Mouse (Mus musculus): ENCODE measurements around the gene Mgat4a. TPM values are rescaled to one million over a fixed set of nuclear protein-coding genes. Genes with fewer than 3 reads are reported as not detected.

Gene Mgat4a
- total RNA-seq (2012; rRNA removed) (1.9 and 2.7 TPM in 2 replicates), polyA plus RNA-seq (2012; ENCODE audit: insufficient read depth in 1 of 2, insufficient read length in 2 of 2, low read depth in 1 of 2, low replicate concordance in 2 of 2, missing spikeins in 1 of 2) (1 to 10 TPM in 1 of 2 experiments, not detected in 1; 2.8 TPM)

DNA sequence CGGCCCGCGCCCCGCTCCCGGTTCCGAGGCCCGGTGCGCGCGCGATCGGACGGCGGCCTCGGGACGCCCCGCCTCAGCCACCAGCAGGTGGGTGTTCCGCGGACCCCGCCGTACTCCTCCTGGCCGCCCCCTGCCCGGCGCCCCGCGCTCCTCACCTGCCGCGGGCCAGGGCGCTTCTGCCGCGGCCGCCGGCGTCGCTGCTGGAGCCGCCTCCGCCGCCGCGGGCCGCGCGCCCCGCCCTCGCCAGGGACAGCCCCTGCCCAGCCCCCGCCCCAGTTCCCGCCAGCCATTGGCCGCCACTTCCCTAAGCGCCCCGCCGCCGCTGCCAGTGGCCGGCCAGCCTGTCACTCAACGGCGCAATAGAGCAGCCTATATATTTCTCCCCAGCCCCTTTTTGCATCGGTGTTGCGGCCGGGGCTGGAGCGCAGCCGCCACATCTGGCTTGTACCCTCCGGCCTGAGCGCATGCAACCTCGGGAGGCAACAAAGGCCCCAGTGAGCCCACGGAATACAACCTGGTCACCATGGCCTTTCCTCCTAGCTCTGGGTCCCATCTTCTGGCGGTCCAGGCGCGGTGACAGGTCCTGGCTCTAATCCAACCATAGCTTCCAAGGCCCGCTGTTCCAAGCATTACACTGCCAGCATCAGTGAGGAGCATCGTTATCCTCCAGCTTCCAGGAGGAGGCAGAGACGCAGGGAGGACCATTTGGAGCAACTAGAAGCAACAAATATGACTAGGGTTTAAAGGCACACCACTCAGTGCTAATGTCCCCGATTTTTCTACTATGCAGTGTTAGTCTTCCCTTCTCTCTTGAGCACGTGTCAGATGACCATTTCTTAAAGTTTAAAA lies at the start of gene Mgat4a:
Mgat4a (minus strand) TSS at position 207 of the 849 bp plus-strand sequence.
- TF ChIP-seq EP300 (IDR thresholded peaks at IDR 0.05; ENCODE audit: low read depth in 1 of 2, low read length in 2 of 2) (no peak), POLR2A (IDR thresholded peaks at IDR 0.05; ENCODE audit: control insufficient read depth in 1 of 2, insufficient read depth in 1 of 2, low read depth in 1 of 2, low read length in 2 of 2, poor library complexity in 1 of 2) (peak; percentile 62 to 72; a peak in 2 of 4 replicates), NRF1 (IDR thresholded peaks at IDR 0.05; ENCODE audit: insufficient read depth, low read depth, low read length, poor library complexity, severe bottlenecking) (peak; percentile 29; the same call in 1 of the 2 replicates), SMC3 (IDR thresholded peaks at IDR 0.05; ENCODE audit: low read depth, low read length) (no peak), TBP (IDR thresholded peaks at IDR 0.05; ENCODE audit: low read depth, low read length) (peak; percentile 58), UBTF (IDR thresholded peaks at IDR 0.05; ENCODE audit: borderline replicate concordance, insufficient read depth, low read depth, low read length) (no peak), USF1 (IDR thresholded peaks at IDR 0.05; ENCODE audit: low read depth, low read length) (no peak), MAZ (IDR thresholded peaks at IDR 0.05; ENCODE audit: low read depth, low read length) (peak; percentile 56; the same call in 1 of the 2 replicates)
- DNase-seq (ENCODE audit: low read depth, low spot score): peak; percentile 94

DNA sequence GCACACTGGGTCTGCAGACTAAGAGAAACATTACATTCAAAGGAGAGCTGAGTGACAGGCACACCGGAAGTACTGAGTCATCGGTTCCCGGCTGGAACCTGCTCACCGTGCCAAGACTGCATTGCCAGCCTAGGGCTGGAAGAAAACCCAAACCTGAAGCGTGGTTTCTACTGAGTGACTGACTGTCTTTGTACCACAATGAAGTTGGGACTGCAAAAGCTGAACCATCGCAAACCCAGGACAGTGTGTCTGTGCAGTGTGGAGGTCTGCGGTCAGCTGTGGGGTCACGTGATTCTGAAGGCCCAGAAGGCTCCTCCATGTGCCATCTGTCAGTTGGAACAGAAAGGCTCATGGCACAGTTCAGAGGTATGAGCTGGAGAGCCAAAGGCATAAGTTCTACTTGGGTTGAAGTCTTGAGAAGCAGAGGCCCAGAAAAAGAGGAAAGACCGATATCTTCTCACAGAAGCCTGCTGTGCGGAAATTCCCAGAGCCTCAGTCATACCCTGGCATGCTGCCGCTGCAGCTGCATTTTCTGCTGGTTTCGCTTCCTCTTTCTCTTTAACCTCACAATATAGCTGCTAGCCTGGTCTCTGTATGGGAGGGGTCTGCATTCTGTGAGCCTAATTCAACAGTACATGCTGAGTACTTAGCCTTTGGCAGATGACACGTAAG lies 45.1 kb upstream of the Mgat4a start:
- H3K36me3 ChIP-seq (ENCODE audit: control insufficient read depth in 1 of 2, insufficient read depth in 2 of 2, low read length in 2 of 2): peaks cover 0 to 2% of the 10 kb centered on the region in 2 experiments; a peak in 1 of 4 replicates
- no peaks in the 10 kb centered on the region for H3K9me3 ChIP-seq (replicated peaks; ENCODE audit: insufficient read depth, low read length)
- H3K27me3 ChIP-seq (ENCODE audit: control insufficient read depth in 1 of 2, insufficient read depth in 2 of 2, low read length in 2 of 2): peaks cover 2% of the 10 kb centered on the region in 2 experiments; a peak in 3 of 4 replicates
- peaks cover 0 to 3% of the 10 kb centered on the region in 2 experiments; a peak in 1 of 4 replicates for H3K4me1 ChIP-seq (ENCODE audit: control insufficient read depth in 1 of 2, insufficient read depth in 2 of 2, low read length in 2 of 2)
- H3K9ac ChIP-seq (ENCODE audit: control insufficient read depth, low read depth, low read length, poor library complexity, severe bottlenecking): peak overlapping the region; percentile 27
- peak overlapping the region; percentile 26 to 27 for H3K4me3 ChIP-seq (ENCODE audit: control insufficient read depth in 1 of 2, insufficient read depth in 1 of 2, low read depth in 2 of 2, low read length in 2 of 2)
- H3K27ac ChIP-seq (ENCODE audit: control insufficient read depth, low read depth, low read length): peak overlapping the region; percentile 5; the same call in 1 of the 2 replicates
- no peaks in the 10 kb centered on the region for H3K79me2 ChIP-seq (ENCODE audit: control insufficient read depth, insufficient read depth, low read length, poor library complexity)
- peak; percentile 85 for DNase-seq (ENCODE audit: low read depth, low spot score)
- TF ChIP-seq BHLHE40 (IDR thresholded peaks at IDR 0.05; ENCODE audit: borderline replicate concordance, low read depth, low read length) (peak; percentile 33; the same call in 1 of the 2 replicates), MEF2A (IDR thresholded peaks at IDR 0.05; ENCODE audit: extremely low read depth, insufficient replicate concordance, low read depth, low read length, poor library complexity, severe bottlenecking) (no peak), MYB (IDR thresholded peaks at IDR 0.05; ENCODE audit: low read depth, low read length) (no peak), CHD1 (IDR thresholded peaks at IDR 0.05; ENCODE audit: low read depth, low read length) (no peak), TBP (IDR thresholded peaks at IDR 0.05; ENCODE audit: low read depth, low read length) (no peak), ZMIZ1 (IDR thresholded peaks at IDR 0.05; ENCODE audit: low read depth, low read length) (no peak), NRF1 (IDR thresholded peaks at IDR 0.05; ENCODE audit: insufficient read depth, low read depth, low read length, poor library complexity, severe bottlenecking) (no peak), JUND (IDR thresholded peaks at IDR 0.05; ENCODE audit: low read depth, low read length) (no peak), POLR2AphosphoS2 (IDR thresholded peaks at IDR 0.05; ENCODE audit: low read length) (no peak), ZNF384 (IDR thresholded peaks at IDR 0.05; ENCODE audit: low read depth, low read length) (no peak), MYC (IDR thresholded peaks at IDR 0.05; ENCODE audit: low read depth, low read length) (0 out of 2 replicates have a peak, but pooled peaks have one; percentile 19), MAZ (IDR thresholded peaks at IDR 0.05; ENCODE audit: low read depth, low read length) (no peak), NELFE (IDR thresholded peaks at IDR 0.05; ENCODE audit: low read depth, low read length) (no peak), GABPA (IDR thresholded peaks at IDR 0.05; ENCODE audit: low read depth, low read length) (no peak), ELF1 (IDR thresholded peaks at IDR 0.05; ENCODE audit: low read depth, low read length) (0 out of 2 replicates have a peak, but pooled peaks have one; percentile 34), EP300 (IDR thresholded peaks at IDR 0.05; ENCODE audit: low read depth in 1 of 2, low read length in 2 of 2) (peak; percentile 61 to 87), RCOR1 (IDR thresholded peaks at IDR 0.05; ENCODE audit: low read depth, low read length) (no peak), CTCF (IDR thresholded peaks at IDR 0.05 in 2 of 3, conservative IDR thresholded peaks at IDR 0.05 in 1 of 3; ENCODE audit: control insufficient read depth in 1 of 3, insufficient read depth in 1 of 3, low read depth in 2 of 3, low read length in 3 of 3, poor library complexity in 1 of 3, severe bottlenecking in 1 of 3) (no peak), SMC3 (IDR thresholded peaks at IDR 0.05; ENCODE audit: low read depth, low read length) (0 out of 2 replicates have a peak, but pooled peaks have one; percentile 4), KAT2A (conservative IDR thresholded peaks at IDR 0.05; ENCODE audit: low read depth, low read length) (no peak), MAFK (IDR thresholded peaks at IDR 0.05; ENCODE audit: borderline replicate concordance, low read depth, low read length) (no peak), TCF12 (IDR thresholded peaks at IDR 0.05; ENCODE audit: low read depth, low read length) (peak; percentile 82)

More for the DNA sequence above, at the start of gene Mgat4a:
- peak within 1 kb of the TSS; percentile 71 for H3K9ac ChIP-seq (ENCODE audit: control insufficient read depth, low read depth, low read length, poor library complexity, severe bottlenecking)
- peaks cover 3 to 24% of the 10 kb centered on the region in 2 experiments for H3K27me3 ChIP-seq (ENCODE audit: control insufficient read depth in 1 of 2, insufficient read depth in 2 of 2, low read length in 2 of 2)
- no peak within 1 kb of the TSS for H3K27ac ChIP-seq (ENCODE audit: control insufficient read depth, low read depth, low read length)
- peaks cover 0 to 3% of the 10 kb centered on the region in 2 experiments; a peak in 1 of 4 replicates for H3K4me1 ChIP-seq (ENCODE audit: control insufficient read depth in 1 of 2, insufficient read depth in 2 of 2, low read length in 2 of 2)
- H3K9me3 ChIP-seq (replicated peaks; ENCODE audit: insufficient read depth, low read length): no peaks in the 10 kb centered on the region
- no peaks in the 10 kb centered on the region; a peak in 1 of 4 replicates for H3K36me3 ChIP-seq (ENCODE audit: control insufficient read depth in 1 of 2, insufficient read depth in 2 of 2, low read length in 2 of 2)
- H3K79me2 ChIP-seq (ENCODE audit: control insufficient read depth, insufficient read depth, low read length, poor library complexity): no peaks in the 10 kb centered on the region
- H3K4me3 ChIP-seq (ENCODE audit: control insufficient read depth in 1 of 2, insufficient read depth in 1 of 2, low read depth in 2 of 2, low read length in 2 of 2): peak within 1 kb of the TSS; percentile 61 to 95

Data from MEL (cell line).